18 mouse cellular contexts compared by ENCODE assay signal in the genomic region with DNA sequence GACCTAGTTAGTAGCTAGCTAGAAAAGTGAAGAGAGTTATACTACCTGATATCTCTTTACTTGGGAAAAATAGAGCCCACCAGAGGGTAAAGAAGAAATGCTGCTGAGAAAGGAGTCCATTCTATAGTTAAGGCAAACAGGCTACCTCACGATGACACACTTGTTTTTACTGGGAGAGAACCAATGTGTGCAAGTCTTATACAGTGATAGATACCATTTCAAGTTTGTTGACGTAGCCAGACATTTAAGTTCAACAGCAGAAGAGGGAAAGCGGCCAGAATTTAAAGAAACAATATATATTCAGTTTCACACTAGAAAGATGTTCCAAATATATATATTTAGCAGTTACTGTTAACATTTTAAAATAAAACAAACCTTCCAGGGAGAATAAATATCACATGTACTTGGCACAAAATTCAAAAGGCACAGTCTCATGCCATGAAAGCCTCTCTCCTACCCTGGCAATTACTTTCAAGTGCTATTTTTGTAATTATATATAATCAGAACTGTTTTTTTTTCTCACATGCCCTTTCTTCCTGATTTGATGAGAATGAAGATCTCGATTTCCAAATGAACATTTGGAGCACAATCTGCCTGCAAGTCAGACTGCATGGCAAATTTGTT.
"Had no signal": no experiment of that assay in that cellular context is flagged by ENCODE, and none has a peak within 500 bp of the region (broad histone marks: within the 10 kb centered on the region; RNA-seq: fewer than 3 reads in every experiment).

No protein-coding gene starts in this region.

- H3K4me2 ChIP-seq: kidney, embryonic 15.5 days; liver, embryonic 11.5 days; liver, embryonic 15.5 days; midbrain, embryonic 11.5 days; midbrain, embryonic 15.5 days; neural tube, embryonic 12.5 days; stomach, embryonic 15.5 days had no signal

- H3K9me3 ChIP-seq: kidney, embryonic 15.5 days; limb, embryonic 10.5 days; liver, embryonic 15.5 days; midbrain, embryonic 15.5 days; stomach, embryonic 15.5 days had no signal

- H3K4me3 ChIP-seq: kidney, embryonic 15.5 days; left cerebral cortex, adult 2 months; limb, embryonic 10.5 days; liver, embryonic 15.5 days; megakaryocyte, embryonic 14.5 days; midbrain, embryonic 15.5 days; neural tube, embryonic 12.5 days; stomach, embryonic 15.5 days had no signal

- H3K4me1 ChIP-seq: kidney, embryonic 15.5 days; limb, embryonic 10.5 days; liver, embryonic 15.5 days; midbrain, embryonic 15.5 days; neural tube, embryonic 12.5 days; stomach, embryonic 15.5 days had no signal

- H3K27ac ChIP-seq: kidney, embryonic 15.5 days; left cerebral cortex, adult 2 months; limb, embryonic 10.5 days; liver, embryonic 15.5 days; macrophage; midbrain, embryonic 15.5 days; neural tube, embryonic 12.5 days; stomach, embryonic 15.5 days had no signal

- H3K27me3 ChIP-seq: kidney, embryonic 15.5 days; liver, embryonic 15.5 days; megakaryocyte, embryonic 14.5 days; midbrain, embryonic 15.5 days; neural tube, embryonic 12.5 days; stomach, embryonic 15.5 days had no signal

- H3K9ac ChIP-seq: kidney, embryonic 15.5 days; liver, embryonic 15.5 days; midbrain, embryonic 15.5 days; neural tube, embryonic 12.5 days; stomach, embryonic 15.5 days had no signal

- H3K36me3 ChIP-seq: kidney, embryonic 15.5 days; limb, embryonic 10.5 days; liver, embryonic 15.5 days; midbrain, embryonic 15.5 days; neural tube, embryonic 12.5 days; stomach, embryonic 15.5 days had no signal

- DNase-seq: kidney, postnatal 14 days; lung, adult 2 months; lung, postnatal 10 days; retina, postnatal 1 day; right cerebral cortex, postnatal 4 days; spleen, adult 18-20 months; thymus, postnatal 4 days had no signal

- ATAC-seq: midbrain, embryonic 15.5 days had no signal
